Mouse (Mus musculus) lung, postnatal 0 days (tissue): Measurements from ENCODE around the gene Ythdf1. TPM values are rescaled to one million over a fixed set of nuclear protein-coding genes. Genes with fewer than 3 reads are reported as not detected.

ENCODE experiments used
- ATAC-seq: fragments of 200-750 bp; cut with Nextera tagmentation; 2 replicates; pipeline ENCODE4 v1.8.0; 2017; ENCODE audit warnings: moderate library complexity
- DNase-seq: peaks from one replicate; pipeline ENCODE4 v3.0.0-alpha.2; 2016; ENCODE audit warnings: low spot score
- H3K27ac ChIP-seq: fragments of 300-500 bp; sonication (generic); 2 replicates; pipeline ENCODE4 v1.5.1; 2014; ENCODE audit warnings: antibody characterized with exemption, mild to moderate bottlenecking, low read length, mixed read lengths
- H3K27me3 ChIP-seq: fragments of 300-500 bp; sonication (generic); replicated peaks from 2 replicates; pipeline ENCODE4 v1.6.1; 2014; ENCODE audit warnings: low read length, mixed read lengths; ENCODE audit not compliant: insufficient read depth
- H3K36me3 ChIP-seq: fragments of 300-500 bp; sonication (generic); 2 replicates; pipeline ENCODE4 v1.6.1; 2014; ENCODE audit warnings: low read length, mixed read lengths; ENCODE audit not compliant: insufficient read depth
- H3K4me1 ChIP-seq: fragments of 300-500 bp; sonication (generic); 2 replicates; pipeline ENCODE4 v1.6.1; 2014; ENCODE audit warnings: antibody characterized with exemption, low read depth, low read length, mixed read lengths; ENCODE audit not compliant: insufficient read depth
- H3K4me2 ChIP-seq: fragments of 300-500 bp; sonication (generic); replicated peaks from 2 replicates; pipeline ENCODE4 v1.6.1; 2014; ENCODE audit warnings: low read depth, mild to moderate bottlenecking, low read length, moderate library complexity, mixed read lengths
- H3K4me3 ChIP-seq: fragments of 300-500 bp; sonication (generic); 2 replicates; pipeline ENCODE4 v1.5.1; 2014; ENCODE audit warnings: low read depth, low read length
- H3K9ac ChIP-seq: fragments of 300-500 bp; sonication (generic); replicated peaks from 2 replicates; pipeline ENCODE4 v1.6.1; 2014; ENCODE audit warnings: low read depth, mild to moderate bottlenecking
- H3K9me3 ChIP-seq: fragments of 300-500 bp; sonication (generic); 2 replicates; pipeline ENCODE4 v1.6.1; 2016; ENCODE audit warnings: low read length, mixed read lengths
- CTCF ChIP-seq: IDR thresholded peaks from 2 replicates; pipeline ENCODE4 v1.5.1; 2016; ENCODE audit warnings: antibody characterized with exemption, mild to moderate bottlenecking
- EP300 ChIP-seq: IDR thresholded peaks from 2 replicates; pipeline ENCODE4 v1.6.1; 2016; ENCODE audit warnings: antibody characterized with exemption, mild to moderate bottlenecking, control low read depth
- WGBS: fragments of 180-500 bp; shearing (Covaris S2); extraction: QIAGEN DNeasy Blood & Tissue Kit; methylation state at CpG from one replicate; pipeline ENCODE4 v1.1.7; 2014; 5-methylcytosine and 5-hydroxymethylcytosine counted together
- polyA plus RNA-seq: library from polyadenylated mRNA; unstranded; fragments of >200 nt; fragmentation: Nextera tagmentation; extraction: Ambion mirVana; gene quantifications from 2 replicates; pipeline ENCODE4 v1.2.1, GENCODE M21; 2015

Ythdf1 gene
- polyA plus RNA-seq, 1 experiment from 2014 or later, result 40.3 TPM

DNA sequence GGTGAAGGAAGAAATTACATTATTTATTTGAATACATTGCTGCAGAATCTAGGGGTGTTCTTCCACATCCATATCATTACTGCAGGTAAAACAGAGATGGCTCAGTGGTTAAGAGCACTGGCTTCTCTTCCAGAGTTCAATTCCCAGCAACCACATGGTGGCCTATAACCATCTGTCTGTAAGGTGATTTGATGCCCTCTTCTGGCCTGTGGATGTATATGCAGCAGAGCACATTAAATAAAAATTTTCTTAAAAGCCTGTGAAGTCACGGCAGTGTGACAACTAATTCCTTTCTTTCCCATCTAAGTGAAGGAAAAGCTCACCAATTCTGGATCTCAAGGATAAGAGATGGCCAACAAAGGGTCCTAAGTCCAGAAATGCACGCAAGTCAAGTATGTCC lies 18.7 kb downstream of the Ythdf1 start:
- Histone ChIP-seq H3K36me3 (no peaks in the 10 kb centered on the region; the same call in 1 of the 2 replicates), H3K27ac (no peak overlapping the region), H3K4me3 (no peak overlapping the region), H3K9me3 (no peaks in the 10 kb centered on the region), H3K4me1 (no peaks in the 10 kb centered on the region), H3K9ac (no peak overlapping the region), H3K4me2 (no peak overlapping the region), H3K27me3 (no peaks in the 10 kb centered on the region)
- DNase-seq (peak; percentile 53), ATAC-seq (no peak)
- 46% methylated on average over 2 of the region's 2 CpGs for WGBS
- TF ChIP-seq EP300, result no peak
- peak; percentile 66 for TF ChIP-seq CTCF

DNA sequence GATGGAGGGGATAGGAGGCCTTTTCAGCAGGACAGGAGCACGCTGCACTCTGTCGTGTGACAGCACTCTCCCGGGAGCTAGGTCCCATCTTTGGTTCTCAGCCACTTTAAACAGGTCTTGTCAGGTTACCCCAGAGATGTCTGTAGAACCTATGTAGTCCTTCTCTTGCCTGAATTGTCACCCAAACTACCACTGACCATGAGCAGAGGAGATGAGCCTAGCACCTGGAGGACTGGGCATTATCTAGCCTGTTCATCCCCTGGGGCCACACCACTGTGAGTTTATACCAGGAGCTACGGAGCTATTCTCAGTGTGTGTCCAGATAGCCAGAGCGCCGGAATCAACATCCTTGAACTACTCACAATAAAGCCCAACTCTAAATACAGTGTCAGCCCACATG lies 22.9 kb downstream of the Ythdf1 start:
- 72% methylated on average over 6 of the region's 6 CpGs for WGBS
- DNase-seq (no peak), ATAC-seq (no peak)
- Histone ChIP-seq H3K27ac (no peak overlapping the region), H3K27me3 (peaks cover 30% of the 10 kb centered on the region), H3K4me3 (no peak overlapping the region), H3K4me2 (no peak overlapping the region), H3K9me3 (no peaks in the 10 kb centered on the region), H3K9ac (no peak overlapping the region), H3K4me1 (peaks cover 10% of the 10 kb centered on the region; the same call in 1 of the 2 replicates), H3K36me3 (no peaks in the 10 kb centered on the region)
- TF ChIP-seq CTCF, result no peak
- TF ChIP-seq EP300, result no peak

DNA sequence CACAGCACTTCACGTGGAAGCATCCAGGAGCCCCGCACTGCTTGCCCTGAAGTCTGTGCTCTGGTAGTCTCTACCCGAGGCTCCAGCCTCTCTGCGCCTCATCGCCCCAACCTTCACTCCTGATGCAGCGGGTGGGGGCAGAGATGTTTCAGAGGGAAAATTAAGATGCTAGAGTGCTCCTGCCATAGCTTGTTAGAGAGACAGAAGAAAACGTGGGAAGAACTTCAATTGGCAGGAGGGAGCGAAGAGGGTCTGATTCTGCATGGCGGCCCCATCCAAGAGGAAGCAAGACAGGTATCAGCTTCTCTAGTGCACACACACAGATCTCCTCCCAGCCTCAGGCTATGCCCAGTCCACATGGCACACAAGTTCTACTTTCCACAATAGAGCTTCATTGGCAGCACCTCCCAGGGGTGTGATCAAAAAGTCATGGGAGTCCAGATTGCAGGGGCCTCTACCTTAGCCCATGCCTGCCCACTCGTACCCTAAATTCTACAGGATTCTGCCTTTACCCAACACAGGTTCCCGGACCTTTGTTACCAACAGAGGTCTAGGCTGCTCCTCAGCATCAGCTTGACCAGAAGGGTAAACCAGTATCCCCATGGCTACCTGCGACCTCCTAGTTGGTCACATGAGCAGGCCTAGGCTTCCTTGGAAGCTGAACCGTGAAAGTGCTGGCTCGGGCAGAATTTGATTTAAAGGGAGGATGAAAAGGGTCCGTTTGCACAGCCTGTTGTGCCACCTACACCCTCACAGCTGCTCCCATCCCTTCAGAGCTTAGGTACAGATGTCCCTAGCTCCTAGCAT lies 23.7 kb downstream of the Ythdf1 start:
- peaks cover 10% of the 10 kb centered on the region; the same call in 1 of the 2 replicates for H3K4me1 ChIP-seq
- no peak for TF ChIP-seq CTCF
- TF ChIP-seq EP300, result no peak
- ATAC-seq (no peak), DNase-seq (no peak)
- H3K4me2 ChIP-seq, result no peak overlapping the region
- H3K27ac ChIP-seq, result no peak overlapping the region
- H3K27me3 ChIP-seq, result peaks cover 38% of the 10 kb centered on the region
- H3K9ac ChIP-seq, result no peak overlapping the region
- H3K36me3 ChIP-seq, result no peaks in the 10 kb centered on the region
- no peak overlapping the region for H3K4me3 ChIP-seq
- WGBS, result 71% methylated on average over 15 of the region's 15 CpGs
- no peaks in the 10 kb centered on the region for H3K9me3 ChIP-seq

DNA sequence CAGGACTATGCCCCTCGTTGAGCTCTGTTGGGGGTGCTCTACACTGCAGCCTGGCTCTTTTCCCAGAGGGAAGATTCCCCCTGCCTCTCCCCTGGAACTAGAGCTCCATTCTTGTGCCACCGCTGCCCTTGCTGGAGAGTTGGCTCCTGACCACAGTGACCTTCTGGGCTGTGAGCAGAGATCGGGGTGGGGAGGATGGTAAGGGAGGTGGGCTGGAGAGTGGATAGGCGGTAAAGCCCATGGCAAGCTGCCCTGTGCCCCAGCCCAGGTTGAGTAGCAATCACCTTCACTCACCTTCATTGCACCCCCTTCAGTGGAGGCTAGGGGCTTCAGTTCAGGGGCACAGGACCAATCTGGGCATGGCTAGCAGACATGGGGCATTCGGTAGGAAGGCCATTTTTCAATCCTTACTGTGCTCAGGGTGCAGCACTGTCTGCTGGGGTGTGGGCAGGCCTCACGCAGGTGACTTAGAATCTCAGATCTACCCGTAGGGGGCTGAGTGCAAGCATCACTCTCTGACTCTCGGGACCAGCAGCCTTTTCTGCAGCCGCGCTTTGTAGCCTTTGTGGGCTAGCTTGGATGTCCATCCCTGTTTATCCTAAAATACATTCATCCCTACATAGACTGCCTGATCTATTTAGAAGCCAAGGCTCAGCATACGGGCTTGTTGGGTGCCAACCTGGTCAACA lies 24.8 kb downstream of the Ythdf1 start:
- peaks cover 49% of the 10 kb centered on the region for H3K27me3 ChIP-seq
- DNase-seq, result no peak
- WGBS, result 64% methylated on average over 11 of the region's 11 CpGs

DNA sequence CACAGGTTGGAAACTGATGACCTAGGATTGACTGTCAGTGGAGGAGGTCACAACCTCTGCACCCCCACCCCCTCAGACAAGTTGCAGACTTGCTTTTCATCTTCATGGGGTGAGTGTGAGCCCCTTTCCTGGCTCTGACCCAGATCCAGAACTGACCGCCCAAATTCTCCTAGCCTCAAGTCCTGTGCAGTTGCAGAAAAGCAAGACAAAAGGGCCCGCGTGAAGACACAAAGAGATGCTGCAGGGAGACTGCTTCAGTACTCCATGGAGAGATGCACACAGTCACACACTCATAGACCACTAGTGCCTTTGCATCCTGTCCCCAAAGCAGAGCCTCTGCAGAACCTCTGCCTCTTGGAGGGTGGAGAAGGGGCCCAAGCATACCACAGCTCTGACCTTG lies 25.4 kb downstream of the Ythdf1 start:
- Histone ChIP-seq H3K36me3 (no peaks in the 10 kb centered on the region), H3K27me3 (peaks cover 55% of the 10 kb centered on the region), H3K4me1 (peaks cover 10% of the 10 kb centered on the region; the same call in 1 of the 2 replicates), H3K4me2 (no peak overlapping the region), H3K9ac (no peak overlapping the region), H3K27ac (no peak overlapping the region), H3K4me3 (no peak overlapping the region), H3K9me3 (no peaks in the 10 kb centered on the region)
- DNase-seq (no peak), ATAC-seq (no peak)
- 75% methylated on average over 3 of the region's 3 CpGs for WGBS
- no peak for TF ChIP-seq CTCF
- TF ChIP-seq EP300, result no peak

More for the DNA sequence above, 24.8 kb downstream of the Ythdf1 start:
- TF ChIP-seq CTCF, result no peak
- no peak for TF ChIP-seq EP300
- Histone ChIP-seq H3K4me2 (no peak overlapping the region), H3K4me3 (no peak overlapping the region), H3K36me3 (no peaks in the 10 kb centered on the region), H3K9ac (no peak overlapping the region), H3K9me3 (no peaks in the 10 kb centered on the region), H3K4me1 (peaks cover 10% of the 10 kb centered on the region; the same call in 1 of the 2 replicates), H3K27ac (no peak overlapping the region)
- ATAC-seq, result no peak

DNA sequence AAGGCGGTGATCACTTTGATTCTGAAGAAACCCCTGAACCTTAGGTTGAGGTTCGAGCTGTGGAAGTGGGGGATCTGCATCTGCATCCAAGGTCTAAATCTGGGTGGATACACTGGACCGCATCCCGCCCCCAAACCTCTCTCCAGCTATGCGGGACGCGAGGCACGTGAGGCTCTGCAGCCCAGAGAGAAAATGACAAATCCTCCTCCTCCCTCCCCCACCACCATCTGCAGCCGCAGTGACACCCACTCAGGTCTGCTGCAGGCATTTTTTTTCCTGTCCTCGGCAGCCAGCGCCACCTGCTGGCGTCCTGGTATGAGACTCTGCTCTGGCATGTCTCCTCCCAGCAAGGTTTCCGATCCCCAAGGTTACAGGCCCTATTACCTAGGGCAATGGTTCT lies 26.0 kb downstream of the Ythdf1 start:
- Histone ChIP-seq H3K36me3 (no peaks in the 10 kb centered on the region), H3K9ac (no peak overlapping the region), H3K27me3 (peaks cover 61% of the 10 kb centered on the region), H3K4me1 (peaks cover 10% of the 10 kb centered on the region; the same call in 1 of the 2 replicates), H3K27ac (no peak overlapping the region), H3K9me3 (no peaks in the 10 kb centered on the region), H3K4me3 (no peak overlapping the region), H3K4me2 (no peak overlapping the region)
- peak; percentile 74 for TF ChIP-seq CTCF
- TF ChIP-seq EP300, result no peak
- WGBS, result 2% methylated on average over 13 of the region's 13 CpGs
- peak; percentile 32; the same call in 1 of the 2 replicates for ATAC-seq
- DNase-seq, result peak; percentile 48
